Mouse (Mus musculus) splenic B cell, adult 2 months (primary cell): Measurements from ENCODE around the gene Ptprg.

ENCODE experiments used
- DNase-seq: peaks from one replicate; pipeline ENCODE4 v3.0.0-alpha.2; 2011; ENCODE audit warnings: low read depth, low spot score
- H3K27me3 ChIP-seq: 2 replicates; pipeline ENCODE4 v1.6.1; 2012; ENCODE audit warnings: mild to moderate bottlenecking, low read length, moderate library complexity, mixed read lengths; ENCODE audit not compliant: control insufficient read depth, poor library complexity, insufficient read depth, severe bottlenecking
- H3K36me3 ChIP-seq: 2 replicates; pipeline ENCODE4 v1.6.1; 2012; ENCODE audit warnings: mild to moderate bottlenecking, low read length, moderate library complexity, mixed read lengths; ENCODE audit not compliant: control insufficient read depth, poor library complexity, insufficient read depth, severe bottlenecking

Gene Ptprg

DNA sequence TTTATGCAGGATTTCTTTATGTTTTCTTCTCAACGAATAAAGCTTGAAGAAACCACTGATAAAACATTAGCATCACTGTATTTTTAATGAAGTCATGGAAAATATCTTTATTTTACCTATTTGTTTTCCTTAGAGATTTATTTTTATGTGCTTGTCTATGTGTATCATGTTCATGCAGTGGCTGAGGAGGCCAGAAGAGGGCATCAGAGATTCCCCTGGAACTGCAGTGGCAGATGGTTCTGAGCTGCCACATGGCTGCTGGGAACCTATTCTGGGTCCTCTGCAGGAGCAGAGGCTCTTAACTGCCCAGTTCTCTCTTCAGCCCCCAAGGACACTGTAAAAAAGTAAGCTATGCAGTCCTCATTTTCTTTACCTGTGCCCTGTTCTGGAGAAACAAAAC, 26.6 kb downstream of the Ptprg start:
- Histone ChIP-seq H3K27me3 (no peaks in the 10 kb centered on the region), H3K36me3 (no peaks in the 10 kb centered on the region)
- no peak for DNase-seq

DNA sequence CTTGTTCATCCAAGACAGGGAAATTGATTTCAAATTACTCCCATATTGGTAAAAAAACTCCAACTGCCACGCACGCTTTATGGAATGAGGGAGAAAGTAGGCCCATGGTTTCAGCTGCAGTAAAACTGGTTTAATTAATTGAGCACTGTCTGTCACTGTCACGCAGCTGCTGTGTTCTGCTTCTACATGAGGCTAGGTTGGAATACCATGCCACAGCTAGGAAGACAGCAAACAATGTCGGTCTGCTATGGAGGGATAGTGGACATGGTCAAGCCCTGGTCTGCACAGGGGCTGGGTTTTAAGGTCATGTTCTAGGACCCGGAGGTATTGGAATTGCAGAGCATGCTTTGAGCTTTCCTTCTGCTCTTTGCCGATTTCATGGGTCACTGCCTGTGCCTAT, 30.9 kb downstream of the Ptprg start:
- DNase-seq, result no peak

DNA sequence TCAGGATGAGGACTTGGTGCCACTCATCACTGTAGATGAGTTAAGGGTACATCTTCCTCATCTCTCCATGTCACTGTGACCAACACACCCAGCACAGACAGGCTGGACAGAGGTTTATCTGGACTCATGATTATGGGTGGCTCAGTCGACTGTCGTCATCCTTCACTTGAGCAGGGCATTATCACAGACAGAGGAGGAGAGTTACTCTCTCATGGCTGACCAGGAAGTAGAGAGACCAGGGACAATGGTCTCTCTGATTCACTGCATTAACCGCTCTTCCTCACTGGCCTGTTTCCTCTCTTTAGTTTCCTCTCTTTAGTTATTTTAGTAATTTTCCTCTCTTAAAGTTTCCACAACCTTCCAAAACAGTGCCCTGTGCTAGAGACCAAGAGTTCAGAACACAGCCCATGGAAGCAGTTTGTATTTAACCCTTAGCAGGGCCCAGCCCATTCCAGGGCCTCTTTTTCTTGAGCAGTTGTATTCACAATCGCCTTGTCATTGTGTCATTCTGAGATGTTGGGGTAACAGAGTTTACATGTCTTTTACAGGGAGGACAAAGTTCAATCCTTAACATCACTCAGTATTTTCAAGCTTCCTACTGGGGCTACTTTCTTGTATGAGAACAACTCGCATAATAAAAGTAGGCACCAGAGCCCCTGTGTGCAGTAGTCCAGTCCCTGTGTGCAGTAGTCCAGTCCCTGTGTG, 31.7 kb downstream of the Ptprg start:
- no peaks in the 10 kb centered on the region for H3K36me3 ChIP-seq
- DNase-seq, result no peak
- no peaks in the 10 kb centered on the region for H3K27me3 ChIP-seq

More for the DNA sequence above, 30.9 kb downstream of the Ptprg start:
- Histone ChIP-seq H3K27me3 (no peaks in the 10 kb centered on the region), H3K36me3 (no peaks in the 10 kb centered on the region)

DNA sequence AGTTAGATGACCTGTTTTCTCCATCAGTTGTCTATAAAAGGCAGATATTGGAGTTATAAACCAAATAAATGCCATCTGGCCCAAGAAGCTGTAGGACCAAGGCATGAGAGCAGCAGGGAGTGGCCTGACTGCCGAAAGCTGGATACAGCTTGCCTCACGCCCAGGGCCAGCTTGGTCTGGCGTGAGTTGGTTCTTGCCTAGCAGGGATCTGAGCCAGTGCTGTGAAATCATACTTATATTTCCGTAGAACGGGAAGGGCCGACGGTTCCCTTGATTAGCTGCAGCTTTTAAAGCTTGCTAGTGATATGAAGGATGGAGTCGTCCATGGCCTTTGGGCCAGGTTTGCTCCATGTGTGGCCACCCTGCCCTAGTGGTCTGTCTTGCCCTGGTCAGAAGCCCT, 37.1 kb downstream of the Ptprg start:
- H3K27me3 ChIP-seq, result no peaks in the 10 kb centered on the region; the same call in 1 of the 2 replicates
- no peak for DNase-seq
- no peaks in the 10 kb centered on the region for H3K36me3 ChIP-seq

DNA sequence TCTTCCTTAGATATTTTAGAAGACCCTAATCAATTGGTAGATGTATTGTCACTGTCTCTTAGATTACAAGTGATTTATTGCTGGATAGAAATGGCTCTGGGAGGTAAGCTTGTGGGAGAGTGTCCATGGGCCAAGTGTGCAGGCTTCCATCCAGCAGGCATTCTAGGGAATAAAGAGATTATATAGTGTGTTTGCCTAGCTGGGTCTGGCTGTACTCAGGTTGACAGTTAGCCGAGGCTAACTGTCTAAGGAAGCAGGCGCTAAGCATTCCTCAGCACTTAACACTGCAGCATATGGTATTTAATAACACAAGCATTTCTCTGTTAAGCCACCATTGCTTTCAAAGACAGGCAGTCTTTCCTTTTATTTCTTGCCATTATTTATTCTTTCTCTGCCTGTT, 39.3 kb downstream of the Ptprg start:
- Histone ChIP-seq H3K36me3 (no peaks in the 10 kb centered on the region), H3K27me3 (no peaks in the 10 kb centered on the region; the same call in 1 of the 2 replicates)
- no peak for DNase-seq

DNA sequence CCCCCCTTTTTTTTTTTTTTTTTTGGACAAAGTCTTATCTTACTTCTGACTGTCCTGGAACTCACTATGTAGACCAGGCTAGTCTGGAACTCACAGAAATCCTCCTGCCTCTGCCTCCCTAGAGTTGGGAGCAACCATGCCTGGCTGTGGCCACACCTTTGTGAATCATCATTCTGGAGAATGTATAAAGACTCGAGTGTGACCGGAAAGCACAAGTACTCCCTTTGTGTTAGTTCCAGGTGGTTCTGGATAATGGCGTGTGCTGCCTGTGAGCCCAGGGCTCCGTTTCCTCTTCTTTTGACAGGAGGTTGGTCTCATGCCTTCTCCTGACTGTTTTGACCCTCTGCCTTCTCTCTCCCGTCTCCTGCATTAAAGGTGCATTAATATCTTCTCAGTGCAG, 41.0 kb downstream of the Ptprg start:
- no peak for DNase-seq
- H3K27me3 ChIP-seq, result no peaks in the 10 kb centered on the region; the same call in 1 of the 2 replicates

DNA sequence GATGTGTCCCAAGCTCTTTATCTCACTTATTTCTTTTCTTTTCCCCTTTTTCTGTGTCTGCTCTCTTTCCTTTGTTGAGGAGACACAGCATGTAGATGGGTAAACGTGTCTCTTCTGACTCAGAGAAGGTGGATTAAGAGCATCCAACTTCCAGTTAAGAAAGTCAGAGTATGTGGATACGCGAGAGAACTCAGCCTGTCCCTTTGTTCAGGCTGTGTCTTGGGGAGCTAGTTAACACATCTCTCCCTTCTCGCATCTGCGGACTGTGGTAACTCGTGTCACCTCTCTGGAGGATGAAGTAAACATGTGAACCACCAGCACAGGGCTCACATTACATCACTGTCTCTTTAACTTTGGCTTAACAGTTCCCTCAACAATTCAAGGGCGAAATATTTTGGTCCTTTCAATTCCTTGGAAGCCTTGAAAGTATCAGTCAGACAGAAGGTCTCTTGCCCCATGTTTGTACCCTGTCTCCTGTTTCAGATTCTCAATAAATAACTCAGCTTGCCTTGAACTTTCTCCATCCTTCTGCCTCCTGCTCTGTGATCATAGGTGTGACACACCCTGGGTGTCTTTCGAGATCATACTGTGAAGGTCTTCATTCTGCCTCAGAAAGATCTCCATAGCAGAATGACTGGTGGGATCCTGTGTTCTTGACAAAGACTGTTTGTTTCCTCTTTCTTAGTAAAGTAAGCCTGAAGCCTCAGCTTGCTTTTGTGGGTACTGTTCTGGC, 51.0 kb downstream of the Ptprg start:
- no peak for DNase-seq
- H3K36me3 ChIP-seq, result no peaks in the 10 kb centered on the region
- no peaks in the 10 kb centered on the region for H3K27me3 ChIP-seq

More for the DNA sequence above, 41.0 kb downstream of the Ptprg start:
- no peaks in the 10 kb centered on the region for H3K36me3 ChIP-seq

DNA sequence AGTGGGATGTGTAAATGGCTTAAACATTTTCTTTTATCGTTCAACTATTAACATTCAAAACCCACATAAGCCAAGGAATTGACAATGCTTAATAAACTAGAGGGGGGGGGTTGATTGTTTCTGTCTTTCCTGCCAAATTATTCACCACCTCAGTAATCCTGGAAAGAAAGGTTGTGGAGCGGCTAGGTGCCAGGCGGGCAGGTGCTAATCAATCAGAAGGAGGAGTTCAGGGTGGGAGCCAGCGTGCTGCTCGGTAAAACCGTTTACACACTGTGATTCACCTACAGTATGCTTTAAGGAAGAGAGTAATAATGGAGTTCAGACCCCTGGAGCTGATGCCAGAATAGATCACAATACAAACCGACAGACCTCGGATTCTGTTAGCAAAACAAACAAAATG, 55.0 kb downstream of the Ptprg start:
- no peaks in the 10 kb centered on the region for H3K36me3 ChIP-seq
- H3K27me3 ChIP-seq, result no peaks in the 10 kb centered on the region
- DNase-seq, result no peak

DNA sequence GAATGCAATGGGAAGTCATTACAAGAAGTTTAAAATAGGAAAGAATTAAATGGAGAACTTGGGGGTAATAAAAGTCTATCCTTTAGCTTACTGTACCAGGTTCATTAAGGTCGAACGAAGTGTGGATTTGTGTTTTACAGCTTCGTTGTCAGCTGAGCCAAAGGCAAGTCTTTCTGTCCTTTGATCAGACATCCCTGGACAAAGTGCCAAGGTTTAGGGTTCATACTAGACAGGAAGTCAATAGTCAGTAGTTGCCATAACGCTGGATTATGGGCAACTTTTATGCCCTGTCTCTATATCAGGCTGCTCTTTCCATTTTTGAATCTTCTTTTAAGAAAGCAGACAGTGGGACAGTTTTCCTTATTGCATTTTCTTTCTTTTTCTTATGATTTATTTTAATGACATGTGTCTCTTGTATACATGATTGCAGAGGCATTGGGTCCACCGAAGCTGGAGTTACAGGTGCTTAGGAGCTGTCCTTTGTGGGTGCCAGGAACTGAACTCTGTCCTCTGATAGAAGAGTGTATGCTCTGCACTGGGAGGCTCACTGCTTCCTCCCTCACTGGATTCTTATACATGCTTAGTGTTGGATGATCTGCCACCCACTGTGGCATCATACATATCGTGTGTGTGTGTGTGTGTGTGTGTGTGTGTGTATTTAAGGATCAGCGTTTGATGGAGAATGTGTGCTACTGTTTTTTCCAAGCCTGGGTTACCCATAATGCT, 56.7 kb downstream of the Ptprg start:
- no peak for DNase-seq
- Histone ChIP-seq H3K27me3 (no peaks in the 10 kb centered on the region), H3K36me3 (no peaks in the 10 kb centered on the region)

DNA sequence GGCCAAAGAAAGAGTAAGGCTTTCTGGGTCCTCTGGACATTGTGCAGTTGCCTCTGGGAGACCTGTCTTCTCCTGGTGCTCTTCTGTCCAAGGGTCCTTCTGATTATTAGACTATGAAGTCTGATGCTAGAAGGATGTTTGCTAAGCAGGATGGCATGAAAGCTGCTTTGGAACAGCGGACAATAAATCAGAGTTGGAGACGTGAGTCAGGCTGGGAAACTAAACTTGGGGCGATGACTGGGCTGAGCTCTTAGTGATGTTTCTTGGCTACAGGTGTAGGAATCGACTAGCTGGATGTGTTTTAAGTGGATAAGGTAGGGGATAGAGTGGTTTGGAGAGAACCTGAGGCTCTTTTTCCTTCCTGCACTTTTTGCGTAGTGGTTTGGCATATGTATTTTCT, 59.1 kb downstream of the Ptprg start:
- DNase-seq, result no peak
- Histone ChIP-seq H3K36me3 (no peaks in the 10 kb centered on the region), H3K27me3 (no peaks in the 10 kb centered on the region)

DNA sequence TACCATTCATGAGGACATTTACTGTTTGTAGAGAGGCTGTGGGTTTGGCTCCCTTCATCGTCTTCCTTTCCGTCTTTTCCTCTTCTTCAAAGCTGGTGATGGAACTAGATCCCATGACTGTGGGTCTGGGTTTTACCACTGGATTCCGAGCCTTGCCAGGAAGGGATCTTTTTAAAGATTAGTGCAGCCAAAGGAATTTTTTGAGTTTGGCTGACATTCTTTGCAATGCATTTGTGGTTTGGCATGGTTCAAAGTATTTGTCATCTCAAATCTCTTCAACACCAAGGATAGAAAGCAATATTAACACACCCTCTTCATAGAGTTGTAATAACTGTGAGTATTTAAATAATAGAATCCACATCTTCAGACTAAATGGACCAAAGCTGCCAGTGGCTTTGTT, 59.8 kb downstream of the Ptprg start:
- Histone ChIP-seq H3K36me3 (no peaks in the 10 kb centered on the region), H3K27me3 (no peaks in the 10 kb centered on the region)
- DNase-seq, result no peak

DNA sequence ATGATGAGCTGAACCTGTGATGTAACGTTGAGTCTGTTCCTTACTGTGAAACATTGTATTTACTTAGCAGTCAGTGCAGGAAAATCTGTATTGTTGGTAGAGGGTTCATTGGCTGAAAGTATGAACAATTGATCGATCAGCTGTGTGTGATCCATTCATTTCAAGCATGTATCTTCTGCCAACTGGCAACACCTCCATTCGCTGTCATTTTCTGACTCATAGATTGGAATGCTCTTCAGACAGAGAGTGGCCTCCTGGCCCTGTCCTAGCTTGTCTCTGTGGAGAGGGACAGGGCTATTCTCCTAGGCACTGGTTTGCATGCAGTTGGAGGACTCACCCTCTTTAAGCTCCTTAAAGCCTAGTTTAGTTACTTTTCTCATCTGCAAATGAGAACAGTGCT, 62.4 kb downstream of the Ptprg start:
- H3K27me3 ChIP-seq, result no peaks in the 10 kb centered on the region
- no peak for DNase-seq
- H3K36me3 ChIP-seq, result no peaks in the 10 kb centered on the region

DNA sequence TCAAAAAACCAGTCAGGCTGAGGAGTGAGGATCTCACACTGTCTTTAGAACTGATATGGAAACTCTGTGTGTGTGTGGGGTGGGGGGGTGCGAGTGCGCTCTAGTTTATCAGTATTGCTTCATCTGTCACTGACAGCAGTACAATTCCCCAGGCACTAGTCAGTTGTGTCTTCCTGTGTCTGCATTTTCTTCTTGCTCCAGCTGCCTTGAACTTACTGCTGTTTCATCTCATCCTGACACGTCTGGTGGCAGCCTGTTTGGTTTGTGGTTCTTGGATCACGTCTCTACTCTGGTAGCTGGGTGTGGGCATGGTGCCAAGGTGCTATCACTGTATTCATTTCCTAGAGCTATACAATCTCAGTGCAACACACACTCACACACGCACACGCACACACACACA, 64.0 kb downstream of the Ptprg start:
- no peaks in the 10 kb centered on the region for H3K27me3 ChIP-seq
- DNase-seq, result no peak
- no peaks in the 10 kb centered on the region for H3K36me3 ChIP-seq

DNA sequence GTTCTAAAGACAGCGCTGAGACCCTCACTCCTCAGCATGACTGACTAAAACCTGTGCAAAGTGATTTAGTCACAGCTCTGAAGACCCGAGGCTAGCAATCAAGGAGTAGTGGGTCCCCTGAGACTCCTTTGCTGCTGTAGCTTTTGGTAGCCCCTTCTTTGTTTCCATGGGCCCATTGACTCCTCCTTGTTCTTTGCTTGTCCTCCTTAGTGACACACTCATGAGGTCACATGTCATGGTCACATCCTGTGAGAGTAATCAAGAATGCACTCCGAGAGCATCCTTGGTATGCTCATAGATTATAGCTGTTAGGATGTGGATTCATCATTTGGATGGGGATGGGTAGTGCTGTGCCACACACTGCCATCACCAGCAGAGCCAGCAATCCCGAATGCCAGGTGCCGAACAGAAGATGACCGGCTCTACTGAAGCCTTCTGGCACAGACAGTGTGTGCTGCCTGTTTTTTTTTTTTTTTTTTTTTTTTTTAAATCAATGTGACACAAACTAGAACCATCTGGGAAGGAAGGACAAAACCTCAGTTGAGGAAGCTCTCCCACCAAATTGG, 64.9 kb downstream of the Ptprg start:
- H3K36me3 ChIP-seq, result no peaks in the 10 kb centered on the region
- DNase-seq, result no peak
- no peaks in the 10 kb centered on the region for H3K27me3 ChIP-seq

DNA sequence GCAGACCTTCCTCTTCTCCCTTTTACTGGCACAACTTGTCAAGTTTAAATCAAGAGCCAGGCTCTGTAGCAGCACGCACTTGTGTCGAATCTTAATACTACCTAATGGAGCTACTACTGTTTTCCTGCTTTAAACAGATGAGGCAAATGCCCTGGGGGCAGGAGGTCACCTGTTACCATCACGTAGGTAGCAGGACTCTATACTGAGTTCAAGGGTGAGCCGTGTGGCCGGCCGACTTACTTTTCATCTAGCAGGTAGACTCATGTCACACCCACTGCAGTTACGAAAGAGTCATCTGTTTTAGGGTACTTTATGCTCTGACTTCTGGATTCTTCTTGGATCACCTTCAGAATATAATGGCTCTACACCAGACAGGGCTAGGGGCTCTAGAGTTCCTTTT, 66.3 kb downstream of the Ptprg start:
- no peak for DNase-seq
- no peaks in the 10 kb centered on the region for H3K36me3 ChIP-seq
- no peaks in the 10 kb centered on the region for H3K27me3 ChIP-seq
